In the genomic region with DNA sequence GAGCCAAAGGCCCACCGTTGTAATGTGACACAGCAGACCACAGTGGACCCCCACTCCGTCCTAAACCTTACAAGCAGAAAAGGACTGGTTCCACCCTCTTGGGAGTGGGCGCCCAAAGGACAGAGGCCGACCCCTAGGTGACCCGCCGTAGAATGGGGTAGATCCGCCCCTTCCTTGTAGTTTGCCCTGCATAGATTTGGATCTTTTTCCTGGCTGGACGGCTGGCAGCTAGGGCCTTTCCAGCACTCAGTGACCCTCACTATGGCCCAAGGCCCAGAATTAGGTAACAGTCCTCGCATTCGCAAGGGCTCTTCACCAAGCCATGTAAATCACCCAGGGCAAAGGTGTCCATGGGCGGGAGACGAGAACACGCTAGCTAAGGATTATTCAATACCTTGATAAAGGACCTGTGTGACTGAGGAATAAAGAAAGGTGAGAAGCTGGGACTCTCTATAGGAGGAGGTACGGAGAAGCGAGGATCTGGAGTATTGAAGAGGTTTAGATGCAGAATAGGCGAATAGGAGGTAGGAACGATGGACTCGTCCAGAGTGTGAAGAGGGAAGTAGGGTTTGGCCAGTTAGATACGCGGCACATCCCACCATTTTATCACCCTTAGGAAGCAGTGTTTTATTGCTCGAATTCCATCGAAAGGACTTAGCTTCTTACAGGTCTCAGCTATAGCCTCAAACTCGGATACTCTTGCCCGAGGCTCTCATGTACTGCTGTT, we compare ENCODE assay signal across 8 mouse cellular contexts. TPM values are rescaled to one million over a fixed set of nuclear protein-coding genes. Genes with fewer than 3 reads are reported as not detected.
DNase-seq lines count a peak whose midpoint lies in the region; ATAC-seq lines count a peak whose summit lies in the region.

No protein-coding gene starts in this region.

- H3K4me3 ChIP-seq in heart, embryonic 11.5 days (ENCODE audit: low read depth, low read length) = peak overlapping the region; percentile 99
- H3K4me3 ChIP-seq in hindbrain, embryonic 15.5 days = peak overlapping the region; percentile 67
- peak overlapping the region; percentile 95 for H3K4me3 ChIP-seq in liver, embryonic 13.5 days (replicated peaks)
- H3K4me3 ChIP-seq in neural tube, embryonic 14.5 days (ENCODE audit: low read depth, low read length) = peak overlapping the region; percentile 90

- peak overlapping the region; percentile 99 for H3K4me2 ChIP-seq in heart, embryonic 11.5 days
- peak overlapping the region; percentile 92 for H3K4me2 ChIP-seq in hindbrain, embryonic 15.5 days
- H3K4me2 ChIP-seq in liver, embryonic 13.5 days = peak overlapping the region; percentile 93
- peak overlapping the region; percentile 97 for H3K4me2 ChIP-seq in neural tube, embryonic 14.5 days (ENCODE audit: low read depth, low read length)

- H3K4me1 ChIP-seq in heart, embryonic 11.5 days (ENCODE audit: control insufficient read depth, insufficient read depth, low read length) = peaks cover 35% of the 10 kb centered on the region
- peaks cover 56% of the 10 kb centered on the region for H3K4me1 ChIP-seq in hindbrain, embryonic 15.5 days (replicated peaks)
- H3K4me1 ChIP-seq in liver, embryonic 13.5 days (replicated peaks) = peaks cover 63% of the 10 kb centered on the region
- H3K4me1 ChIP-seq in neural tube, embryonic 14.5 days (ENCODE audit: control insufficient read depth, insufficient read depth, low read length) = peaks cover 23% of the 10 kb centered on the region

- H3K27me3 ChIP-seq in heart, embryonic 11.5 days (ENCODE audit: control insufficient read depth, insufficient read depth, low read length) = no peaks in the 10 kb centered on the region
- no peaks in the 10 kb centered on the region for H3K27me3 ChIP-seq in hindbrain, embryonic 15.5 days
- no peaks in the 10 kb centered on the region for H3K27me3 ChIP-seq in liver, embryonic 13.5 days
- H3K27me3 ChIP-seq in neural tube, embryonic 14.5 days (ENCODE audit: control insufficient read depth, insufficient read depth, low read length) = no peaks in the 10 kb centered on the region

- peak overlapping the region; percentile 74 for H3K9ac ChIP-seq in heart, embryonic 11.5 days (ENCODE audit: low read depth, low read length)
- H3K9ac ChIP-seq in hindbrain, embryonic 15.5 days = peak overlapping the region; percentile 87
- peak overlapping the region; percentile 97 for H3K9ac ChIP-seq in liver, embryonic 13.5 days
- peak overlapping the region; percentile 96 for H3K9ac ChIP-seq in neural tube, embryonic 14.5 days (replicated peaks; ENCODE audit: low read depth, low read length)

- H3K9me3 ChIP-seq in heart, embryonic 11.5 days (replicated peaks; ENCODE audit: control insufficient read depth, low read length) = no peaks in the 10 kb centered on the region
- no peaks in the 10 kb centered on the region for H3K9me3 ChIP-seq in hindbrain, embryonic 15.5 days
- H3K9me3 ChIP-seq in liver, embryonic 13.5 days (replicated peaks) = no peaks in the 10 kb centered on the region
- H3K9me3 ChIP-seq in neural tube, embryonic 14.5 days (ENCODE audit: control insufficient read depth, low read length) = no peaks in the 10 kb centered on the region

- H3K27ac ChIP-seq in heart, embryonic 11.5 days (ENCODE audit: low read depth, low read length) = peak overlapping the region; percentile 91
- peak overlapping the region; percentile 95 for H3K27ac ChIP-seq in hindbrain, embryonic 15.5 days (replicated peaks)
- peak overlapping the region; percentile 89 for H3K27ac ChIP-seq in liver, embryonic 13.5 days
- peak overlapping the region; percentile 86 for H3K27ac ChIP-seq in neural tube, embryonic 14.5 days (ENCODE audit: low read depth, low read length)

- peaks cover 6% of the 10 kb centered on the region for H3K36me3 ChIP-seq in heart, embryonic 11.5 days (ENCODE audit: control insufficient read depth, insufficient read depth, low read length)
- H3K36me3 ChIP-seq in hindbrain, embryonic 15.5 days = peaks cover 14% of the 10 kb centered on the region
- peaks cover 32% of the 10 kb centered on the region for H3K36me3 ChIP-seq in liver, embryonic 13.5 days
- H3K36me3 ChIP-seq in neural tube, embryonic 14.5 days (ENCODE audit: control insufficient read depth, insufficient read depth, low read length) = peaks cover 8% of the 10 kb centered on the region; the same call in 1 of the 2 replicates

- 16% methylated on average over 24 of the region's 24 CpGs for WGBS in heart, embryonic 11.5 days (ENCODE audit: insufficient replicate concordance)
- 16% methylated on average over 24 of the region's 24 CpGs for WGBS in hindbrain, embryonic 15.5 days
- 13% methylated on average over 24 of the region's 24 CpGs for WGBS in liver, embryonic 13.5 days (ENCODE audit: insufficient replicate concordance)
- WGBS in neural tube, embryonic 14.5 days = 9% methylated on average over 24 of the region's 24 CpGs

- DNase-seq in heart, adult 9 months (ENCODE audit: low spot score in 2 of 2) = no peak
- DNase-seq in brain, adult 2 months (ENCODE audit: low read depth, low spot score) = peak; percentile 43
- no peak for DNase-seq in liver, embryonic 13.5 days
- no peak for DNase-seq in ovary, postnatal 14 days (ENCODE audit: low spot score)
- DNase-seq in spleen, postnatal 36 days (ENCODE audit: low spot score in 2 of 2) = no peak

- ATAC-seq in heart, embryonic 11.5 days (replicated peaks; ENCODE audit: insufficient number of reproducible peaks, low FRiP score, low TSS enrichment) = no peak
- ATAC-seq in hindbrain, embryonic 15.5 days (ENCODE audit: low FRiP score, low read depth) = no peak
- no peak for ATAC-seq in liver, embryonic 13.5 days (ENCODE audit: low read depth)
- ATAC-seq in neural tube, embryonic 14.5 days (ENCODE audit: low read depth) = no peak

RNA-seq across cellular contexts. Expression of a gene that starts 0.6 kb away (rescaled TPM):
- 51.6 and 63.1 TPM in 2 replicates for polyA plus RNA-seq in heart, embryonic 11.5 days (2014; fragmentation: Nextera tagmentation; extraction: Ambion mirVana)
- 123 and 142 TPM in 2 replicates for polyA plus RNA-seq in hindbrain, embryonic 15.5 days (2015; fragmentation: Nextera tagmentation; extraction: Ambion mirVana)
- polyA plus RNA-seq in liver, embryonic 13.5 days (2015; fragmentation: Nextera tagmentation; extraction: Ambion mirVana) = 24.9 and 27.0 TPM in 2 replicates
- 103 and 108 TPM in 2 replicates for polyA plus RNA-seq in neural tube, embryonic 14.5 days (2014; fragmentation: Nextera tagmentation; extraction: Ambion mirVana)

RNA-seq across cellular contexts. Expression of a gene that starts 1.2 kb away (rescaled TPM):
- 94.7 and 115 TPM in 2 replicates for polyA plus RNA-seq in heart, embryonic 11.5 days (2014; fragmentation: Nextera tagmentation; extraction: Ambion mirVana)
- polyA plus RNA-seq in hindbrain, embryonic 15.5 days (2015; fragmentation: Nextera tagmentation; extraction: Ambion mirVana) = 270 and 283 TPM in 2 replicates
- polyA plus RNA-seq in liver, embryonic 13.5 days (2015; fragmentation: Nextera tagmentation; extraction: Ambion mirVana) = 86.1 and 93.6 TPM in 2 replicates
- 213 and 221 TPM in 2 replicates for polyA plus RNA-seq in neural tube, embryonic 14.5 days (2014; fragmentation: Nextera tagmentation; extraction: Ambion mirVana)

RNA-seq across cellular contexts. Expression of a gene that starts 7.0 kb away (rescaled TPM):
- 3.2 and 4.5 TPM in 2 replicates for polyA plus RNA-seq in heart, embryonic 11.5 days (2014; fragmentation: Nextera tagmentation; extraction: Ambion mirVana)
- polyA plus RNA-seq in hindbrain, embryonic 15.5 days (2015; fragmentation: Nextera tagmentation; extraction: Ambion mirVana) = 1.8 TPM in 2 replicates
- polyA plus RNA-seq in liver, embryonic 13.5 days (2015; fragmentation: Nextera tagmentation; extraction: Ambion mirVana) = 0.68 and 0.72 TPM in 2 replicates
- 1.2 and 1.4 TPM in 2 replicates for polyA plus RNA-seq in neural tube, embryonic 14.5 days (2014; fragmentation: Nextera tagmentation; extraction: Ambion mirVana)

RNA-seq across cellular contexts. Expression of a gene that starts 11.1 kb away (rescaled TPM):
- polyA plus RNA-seq in heart, embryonic 11.5 days (2014; fragmentation: Nextera tagmentation; extraction: Ambion mirVana) = 0.82 and 0.90 TPM in 2 replicates
- polyA plus RNA-seq in hindbrain, embryonic 15.5 days (2015; fragmentation: Nextera tagmentation; extraction: Ambion mirVana) = 10.1 and 12.8 TPM in 2 replicates
- 0.30 and 0.34 TPM in 2 replicates for polyA plus RNA-seq in liver, embryonic 13.5 days (2015; fragmentation: Nextera tagmentation; extraction: Ambion mirVana)
- 6.0 and 18.2 TPM in 2 replicates for polyA plus RNA-seq in neural tube, embryonic 14.5 days (2014; fragmentation: Nextera tagmentation; extraction: Ambion mirVana)

RNA-seq across cellular contexts. Expression of a gene that starts 13.6 kb away (rescaled TPM):
- polyA plus RNA-seq in heart, embryonic 11.5 days (2014; fragmentation: Nextera tagmentation; extraction: Ambion mirVana) = 11.8 and 12.5 TPM in 2 replicates
- polyA plus RNA-seq in hindbrain, embryonic 15.5 days (2015; fragmentation: Nextera tagmentation; extraction: Ambion mirVana) = 8.9 TPM in 2 replicates
- polyA plus RNA-seq in liver, embryonic 13.5 days (2015; fragmentation: Nextera tagmentation; extraction: Ambion mirVana) = 3.8 TPM in 2 replicates
- 7.7 and 8.2 TPM in 2 replicates for polyA plus RNA-seq in neural tube, embryonic 14.5 days (2014; fragmentation: Nextera tagmentation; extraction: Ambion mirVana)
